Mouse (Mus musculus): Measurements from ENCODE around the gene Vmn2r71. TPM values are rescaled to one million over a fixed set of nuclear protein-coding genes. Genes with fewer than 3 reads are reported as not detected.

Vmn2r71 gene
- polyA plus RNA-seq (2015; fragmentation: Nextera tagmentation; extraction: Ambion mirVana), result not detected in 2 replicates

GRCm38 (mm10) chr7:85562787-85563186 is at the start of gene Vmn2r71:
Gene Vmn2r71 (plus strand): TSS chr7:85563087.
- Histone ChIP-seq H3K36me3 (replicated peaks; ENCODE audit: insufficient read depth, low read length) (no peaks in the 10 kb centered on the region), H3K4me2 (ENCODE audit: low read depth, low read length) (no peak within 1 kb of the TSS), H3K4me1 (ENCODE audit: insufficient read depth) (no peaks in the 10 kb centered on the region), H3K9me3 (ENCODE audit: low read length) (no peaks in the 10 kb centered on the region), H3K4me3 (ENCODE audit: low read depth, low read length) (no peak within 1 kb of the TSS), H3K27me3 (ENCODE audit: insufficient read depth, low read length) (no peaks in the 10 kb centered on the region), H3K9ac (replicated peaks) (no peak within 1 kb of the TSS), H3K27ac (ENCODE audit: low read depth) (no peak within 1 kb of the TSS)
- no peak for DNase-seq
- no peak for ATAC-seq
- TF ChIP-seq CTCF (IDR thresholded peaks at IDR 0.05; ENCODE audit: low read depth), result no peak
- no peak for TF ChIP-seq EP300 (IDR thresholded peaks at IDR 0.05; ENCODE audit: low read depth)
- 70% methylated on average over 5 of the region's 5 CpGs for WGBS (ENCODE audit: insufficient replicate concordance)

DNA sequence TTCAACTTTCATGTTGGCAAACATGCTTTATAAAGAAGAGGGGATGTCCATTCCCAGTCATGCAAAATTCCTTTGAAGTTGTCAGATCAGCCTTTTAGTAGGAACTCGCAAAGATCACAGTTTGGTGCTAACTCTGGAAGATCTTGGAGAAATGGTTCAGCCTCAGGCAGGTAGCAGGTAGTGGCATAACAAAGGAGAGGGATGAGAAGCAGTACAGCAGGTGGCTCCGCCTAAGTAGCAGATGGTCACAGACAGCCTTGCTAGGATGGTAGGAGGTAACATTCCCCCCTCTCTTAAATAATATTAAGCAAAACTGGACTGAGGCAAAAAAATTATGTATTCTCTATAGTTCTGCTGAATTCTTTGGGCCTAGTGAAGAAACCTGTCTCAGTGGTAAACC is 20.8 kb upstream of the Vmn2r71 start:
- ATAC-seq (no peak), DNase-seq (no peak)
- Histone ChIP-seq H3K4me3 (ENCODE audit: low read depth, low read length) (no peak overlapping the region), H3K27ac (ENCODE audit: low read depth) (no peak overlapping the region), H3K9ac (replicated peaks) (no peak overlapping the region), H3K4me2 (ENCODE audit: low read depth, low read length) (no peak overlapping the region), H3K4me1 (ENCODE audit: insufficient read depth) (no peaks in the 10 kb centered on the region), H3K9me3 (ENCODE audit: low read length) (peaks cover 3% of the 10 kb centered on the region; the same call in 1 of the 2 replicates), H3K36me3 (replicated peaks; ENCODE audit: insufficient read depth, low read length) (no peaks in the 10 kb centered on the region), H3K27me3 (ENCODE audit: insufficient read depth, low read length) (no peaks in the 10 kb centered on the region)
- WGBS (ENCODE audit: insufficient replicate concordance), result 80% methylated on average over 2 of the region's 2 CpGs
- TF ChIP-seq CTCF (IDR thresholded peaks at IDR 0.05; ENCODE audit: low read depth) (no peak), EP300 (IDR thresholded peaks at IDR 0.05; ENCODE audit: low read depth) (no peak)

DNA sequence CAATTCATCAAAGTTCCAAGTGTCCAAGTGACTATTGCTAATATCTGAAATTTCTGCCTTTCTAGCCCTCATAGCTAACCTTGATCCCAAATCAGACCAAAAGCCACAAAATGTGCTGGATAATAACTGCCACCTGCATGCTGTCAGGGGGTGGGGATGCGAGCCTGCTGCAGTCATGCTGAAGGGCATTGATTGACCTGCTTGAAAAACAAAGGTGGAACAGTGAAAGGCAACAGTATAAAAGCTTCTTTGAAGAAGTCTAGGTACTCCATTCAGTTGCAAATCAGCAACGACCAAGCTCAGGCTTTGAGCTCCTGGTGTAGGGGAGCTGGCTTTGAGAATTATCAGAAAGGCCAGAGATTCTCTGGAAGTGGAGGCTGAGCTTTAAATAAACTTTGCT is 19.8 kb upstream of the Vmn2r71 start:
- H3K4me3 ChIP-seq (ENCODE audit: low read depth, low read length), result no peak overlapping the region
- no peak overlapping the region for H3K9ac ChIP-seq (replicated peaks)
- TF ChIP-seq EP300 (IDR thresholded peaks at IDR 0.05; ENCODE audit: low read depth) (no peak), CTCF (IDR thresholded peaks at IDR 0.05; ENCODE audit: low read depth) (no peak)
- H3K36me3 ChIP-seq (replicated peaks; ENCODE audit: insufficient read depth, low read length), result no peaks in the 10 kb centered on the region
- no peak overlapping the region for H3K27ac ChIP-seq (ENCODE audit: low read depth)
- WGBS (ENCODE audit: insufficient replicate concordance), result 65% methylated on average over 2 of the region's 2 CpGs
- DNase-seq, result no peak
- no peaks in the 10 kb centered on the region for H3K4me1 ChIP-seq (ENCODE audit: insufficient read depth)
- ATAC-seq, result no peak
- peaks cover 3% of the 10 kb centered on the region; the same call in 1 of the 2 replicates for H3K9me3 ChIP-seq (ENCODE audit: low read length)
- no peak overlapping the region for H3K4me2 ChIP-seq (ENCODE audit: low read depth, low read length)
- no peaks in the 10 kb centered on the region for H3K27me3 ChIP-seq (ENCODE audit: insufficient read depth, low read length)

DNA sequence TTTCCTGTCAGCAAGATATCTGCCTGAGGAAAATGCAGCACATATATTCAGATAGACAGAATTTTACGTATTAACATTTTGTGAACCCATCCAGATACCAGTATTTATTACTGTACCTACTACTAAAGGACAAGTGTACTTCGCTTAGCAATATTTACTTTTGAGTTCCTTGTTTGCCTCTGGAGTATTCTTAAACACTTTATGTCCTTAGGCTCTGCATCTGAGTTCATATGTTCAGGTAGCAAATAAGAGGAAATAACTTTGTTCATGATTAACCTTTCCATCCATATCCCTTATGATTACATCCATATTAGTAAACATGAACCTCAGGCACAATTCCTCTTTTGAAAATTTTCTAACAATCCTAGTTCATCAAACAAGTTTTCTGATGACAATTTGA is 6.2 kb downstream of the Vmn2r71 start, which contains the start of gene Vmn2r70:
TSS of gene Vmn2r70 (minus strand) at position 101 of the 400 bp plus-strand sequence.
- TF ChIP-seq EP300 (IDR thresholded peaks at IDR 0.05; ENCODE audit: low read depth) (no peak), CTCF (IDR thresholded peaks at IDR 0.05; ENCODE audit: low read depth) (no peak)
- Histone ChIP-seq H3K9me3 (ENCODE audit: low read length) (no peaks in the 10 kb centered on the region), H3K27ac (ENCODE audit: low read depth) (no peak within 1 kb of the TSS), H3K9ac (replicated peaks) (no peak within 1 kb of the TSS), H3K4me2 (ENCODE audit: low read depth, low read length) (no peak within 1 kb of the TSS), H3K4me3 (ENCODE audit: low read depth, low read length) (no peak within 1 kb of the TSS), H3K4me1 (ENCODE audit: insufficient read depth) (no peaks in the 10 kb centered on the region), H3K36me3 (replicated peaks; ENCODE audit: insufficient read depth, low read length) (no peaks in the 10 kb centered on the region), H3K27me3 (ENCODE audit: insufficient read depth, low read length) (no peaks in the 10 kb centered on the region)
- DNase-seq (no peak), ATAC-seq (no peak)
- WGBS (ENCODE audit: insufficient replicate concordance), result 72% methylated on average over 2 of the region's 2 CpGs

Other genes starting within 250 kb of the Vmn2r71 start
- not detected in 2 replicates for gene Vmn2r69, start 147.2 kb upstream of the Vmn2r71 start, polyA plus RNA-seq (2015; fragmentation: Nextera tagmentation; extraction: Ambion mirVana)
- gene Vmn2r70, start 6.1 kb downstream of the Vmn2r71 start, polyA plus RNA-seq (2015; fragmentation: Nextera tagmentation; extraction: Ambion mirVana), result not detected in 2 replicates
- not detected in 2 replicates for gene Vmn2r72, start 192.0 kb downstream of the Vmn2r71 start, polyA plus RNA-seq (2015; fragmentation: Nextera tagmentation; extraction: Ambion mirVana)